Mouse (Mus musculus) heart, adult 11 months (tissue): ENCODE results near the gene Gm10491.

Source experiments
- DNase-seq: peaks from one replicate; pipeline ENCODE4 v3.0.0; 2022

Gm10491 gene

DNA sequence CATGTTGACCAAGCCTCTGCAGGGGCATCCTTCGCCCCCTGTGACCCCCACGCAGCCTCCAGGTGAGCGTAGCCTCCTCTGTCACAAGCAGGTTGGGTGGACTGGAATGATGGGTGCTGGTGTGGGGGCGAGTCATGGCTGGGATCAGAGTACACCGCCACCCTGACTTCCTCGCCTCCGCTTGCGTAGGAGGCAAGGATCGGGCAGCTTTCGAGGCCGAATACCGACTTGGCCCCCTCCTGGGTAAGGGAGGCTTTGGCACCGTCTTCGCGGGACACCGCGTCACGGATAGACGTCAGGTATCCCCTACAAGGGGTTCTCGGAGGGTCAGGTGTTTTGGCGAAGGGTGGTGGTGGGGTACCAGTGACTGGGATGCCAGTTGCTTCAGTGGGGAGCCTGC, 29.1 kb downstream of the Gm10491 start:
- DNase-seq, result peak; percentile 93

DNA sequence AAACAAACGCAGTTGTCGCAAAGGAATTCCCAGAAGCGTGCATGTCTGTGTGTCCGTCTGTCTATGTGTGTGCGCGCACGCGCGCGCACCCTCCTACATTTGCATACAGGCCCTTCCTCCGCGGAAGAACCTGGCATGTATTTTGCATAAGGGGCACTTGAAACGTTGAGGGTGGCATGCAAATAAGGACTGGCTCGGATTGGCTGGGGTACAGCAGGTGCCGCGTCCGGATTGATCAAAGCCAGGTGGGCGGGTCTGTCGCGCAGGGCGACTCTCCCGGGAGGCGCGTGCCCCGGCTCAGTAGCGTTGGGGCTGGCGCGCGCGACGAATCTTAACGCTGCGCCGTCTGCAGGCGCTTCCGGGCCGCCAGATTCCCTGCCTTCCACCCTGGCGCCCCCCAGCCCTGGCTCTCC, 29.6 kb downstream of the Gm10491 start, which contains the start of gene Pim2:
TSS of gene Pim2 (plus strand) at position 256 of the 413 bp plus-strand sequence.
- DNase-seq, result peak; percentile 98

DNA sequence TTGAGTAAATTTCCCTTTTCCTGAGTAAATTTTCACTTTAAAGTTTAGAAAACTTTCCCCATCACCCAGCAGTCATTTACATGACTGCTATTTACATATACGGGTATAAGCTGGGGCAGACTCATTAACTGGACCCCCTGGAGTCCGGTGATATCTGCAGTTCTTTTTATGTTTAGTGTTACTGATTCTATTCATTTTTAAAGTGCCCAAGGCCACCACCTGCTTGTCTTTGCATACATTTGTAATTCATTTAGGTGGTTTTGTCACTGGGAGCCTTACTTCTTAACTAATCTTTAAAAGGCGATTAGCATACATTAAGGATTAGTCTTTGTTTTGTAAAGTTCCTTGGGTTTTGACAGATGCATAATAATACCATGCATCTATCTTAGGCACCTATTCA, 37.8 kb downstream of the Gm10491 start:
- no peak for DNase-seq

DNA sequence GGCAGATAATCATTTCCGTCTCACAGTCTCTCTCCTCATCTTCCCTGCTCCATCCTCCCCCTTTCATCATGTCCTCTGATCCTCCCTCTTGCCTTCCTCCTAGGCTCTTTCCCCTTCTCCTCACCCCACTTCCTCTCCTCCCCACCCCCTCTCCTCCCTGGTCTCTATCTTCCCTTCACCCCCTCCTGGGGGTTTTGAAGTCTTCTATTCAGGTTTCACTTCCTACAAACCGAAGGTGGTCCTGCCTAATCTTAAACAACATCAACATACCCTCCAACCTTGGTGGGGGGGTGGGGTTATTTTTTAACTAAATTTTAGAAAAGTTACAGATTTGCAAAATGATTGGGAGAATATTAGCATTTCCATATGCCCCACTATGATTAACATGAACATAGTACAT, 39.1 kb downstream of the Gm10491 start:
- no peak for DNase-seq

DNA sequence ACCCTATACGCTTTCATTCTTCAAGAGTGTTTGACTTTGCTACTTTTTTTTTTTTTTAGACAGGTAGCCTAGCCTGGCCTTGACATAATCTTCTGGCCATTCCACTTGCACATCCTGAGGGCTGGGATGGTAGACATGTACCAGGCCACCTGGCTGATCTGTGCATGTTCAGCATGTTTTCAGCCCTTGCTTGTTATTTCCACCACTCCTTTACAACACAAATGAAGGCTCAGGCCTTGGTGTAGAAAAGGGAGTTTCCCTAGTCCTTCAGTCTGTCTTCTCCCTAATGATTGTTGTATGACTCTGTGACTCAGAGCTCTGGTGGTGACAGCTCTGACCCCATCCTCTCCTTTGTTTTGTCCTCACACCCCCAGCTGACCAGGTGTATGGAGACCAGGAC, 40.5 kb downstream of the Gm10491 start:
- DNase-seq, result no peak

DNA sequence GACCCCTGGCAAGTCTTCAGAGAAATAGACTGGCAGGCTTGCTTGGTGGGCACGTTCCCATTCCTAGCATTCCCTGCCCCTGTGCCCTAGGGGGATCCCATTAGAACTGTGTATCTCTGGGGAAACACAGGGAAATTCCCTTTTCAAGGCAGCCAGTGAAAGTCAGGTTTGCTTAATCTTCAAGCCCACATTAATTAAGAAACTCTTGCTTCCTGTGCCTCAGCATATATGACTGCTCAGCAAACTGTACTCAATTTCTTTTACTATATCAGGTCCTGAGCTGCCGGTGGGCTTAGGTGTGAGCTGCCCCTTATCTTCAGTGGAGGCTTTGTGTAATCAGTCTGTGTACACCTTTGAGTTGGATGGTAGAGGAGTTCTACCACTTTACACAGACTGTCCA, 41.8 kb downstream of the Gm10491 start:
- DNase-seq, result no peak

DNA sequence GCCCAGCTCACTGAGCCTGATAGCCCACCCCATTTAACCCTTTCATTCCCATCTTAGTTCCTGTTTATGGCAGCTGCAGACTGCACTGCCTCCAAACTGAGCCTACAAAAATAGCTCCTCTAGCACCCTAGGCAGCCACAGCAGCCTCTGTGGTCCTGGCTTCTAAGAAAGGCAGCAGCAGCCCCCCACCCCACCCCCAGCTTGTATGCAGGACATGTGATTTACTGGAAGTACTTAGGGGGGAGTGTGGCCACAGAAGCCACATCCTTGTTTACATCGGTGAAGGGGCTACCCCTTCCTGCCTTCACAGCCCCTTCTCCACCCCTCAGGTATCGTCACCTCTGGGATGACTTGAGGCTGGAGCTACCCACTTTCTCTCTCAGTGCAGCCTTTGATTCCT, 42.3 kb downstream of the Gm10491 start:
- no peak for DNase-seq

DNA sequence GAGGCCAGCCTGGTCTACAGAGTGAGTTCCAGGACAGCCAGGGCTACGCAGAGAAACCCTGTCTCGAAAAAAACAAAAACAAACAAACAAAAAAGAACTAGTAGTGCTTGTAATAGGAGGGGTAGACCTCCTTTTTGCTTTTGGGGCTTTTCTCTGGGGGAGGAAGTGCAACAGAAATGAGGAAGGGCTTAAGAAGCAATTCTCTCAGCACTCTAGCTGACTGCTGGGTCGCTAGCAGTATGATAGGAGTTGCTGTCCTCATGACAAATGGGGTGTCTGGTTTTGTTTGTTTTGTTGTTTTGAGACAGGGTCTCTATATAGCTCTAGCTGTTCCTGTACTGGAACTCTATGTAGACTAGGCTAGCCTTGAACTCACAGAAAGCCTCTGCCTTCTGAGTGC, 43.1 kb downstream of the Gm10491 start:
- DNase-seq, result no peak

DNA sequence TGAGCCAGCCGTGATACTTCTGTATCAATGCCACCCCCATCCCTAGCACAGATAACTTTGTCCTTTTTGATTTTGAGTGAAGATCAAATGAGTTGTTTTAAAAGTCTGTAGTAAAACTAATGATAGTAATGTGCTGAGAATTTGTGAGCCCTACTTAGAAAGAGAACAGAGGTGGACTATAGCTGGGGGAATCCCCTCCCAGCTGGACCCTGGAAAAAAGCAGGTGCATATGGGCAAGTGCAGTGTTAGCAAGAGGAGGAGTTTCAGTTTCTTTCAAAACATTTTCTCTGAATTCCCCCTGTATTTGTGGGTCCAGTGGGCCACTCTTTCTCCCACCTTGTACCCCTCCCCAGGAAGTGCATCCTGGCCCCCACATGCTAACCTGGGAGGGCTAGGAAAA, 44.5 kb downstream of the Gm10491 start:
- no peak for DNase-seq

DNA sequence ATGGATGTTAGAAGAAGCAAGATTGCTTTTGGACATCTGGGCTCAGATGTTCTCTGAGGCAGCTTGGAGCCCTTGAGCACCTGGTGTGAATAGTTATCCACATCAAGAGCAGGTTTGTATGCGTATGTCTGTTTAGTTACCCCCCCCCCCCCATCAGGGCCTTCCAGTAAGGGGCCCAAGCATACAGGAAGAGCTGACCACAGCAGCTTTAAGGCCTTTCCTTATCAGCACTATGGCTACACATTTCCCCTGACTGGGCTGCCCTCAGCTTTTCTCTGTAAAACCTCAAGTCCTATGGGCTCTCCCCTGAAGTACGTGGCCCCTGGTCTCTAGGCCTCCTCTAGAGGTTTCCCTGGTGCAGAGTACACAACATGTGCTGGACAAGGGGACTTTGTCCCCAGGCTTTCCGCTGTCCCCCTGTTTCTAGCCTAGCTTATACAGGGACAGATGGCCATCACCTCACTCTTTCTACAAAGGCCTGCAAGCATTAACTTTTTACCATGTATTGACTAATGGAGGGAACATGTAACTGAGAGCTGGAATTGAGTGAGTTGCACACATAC, 48.4 kb downstream of the Gm10491 start:
- no peak for DNase-seq
